Comparison of ENCODE assay signal across 8 mouse cellular contexts in the genomic region with DNA sequence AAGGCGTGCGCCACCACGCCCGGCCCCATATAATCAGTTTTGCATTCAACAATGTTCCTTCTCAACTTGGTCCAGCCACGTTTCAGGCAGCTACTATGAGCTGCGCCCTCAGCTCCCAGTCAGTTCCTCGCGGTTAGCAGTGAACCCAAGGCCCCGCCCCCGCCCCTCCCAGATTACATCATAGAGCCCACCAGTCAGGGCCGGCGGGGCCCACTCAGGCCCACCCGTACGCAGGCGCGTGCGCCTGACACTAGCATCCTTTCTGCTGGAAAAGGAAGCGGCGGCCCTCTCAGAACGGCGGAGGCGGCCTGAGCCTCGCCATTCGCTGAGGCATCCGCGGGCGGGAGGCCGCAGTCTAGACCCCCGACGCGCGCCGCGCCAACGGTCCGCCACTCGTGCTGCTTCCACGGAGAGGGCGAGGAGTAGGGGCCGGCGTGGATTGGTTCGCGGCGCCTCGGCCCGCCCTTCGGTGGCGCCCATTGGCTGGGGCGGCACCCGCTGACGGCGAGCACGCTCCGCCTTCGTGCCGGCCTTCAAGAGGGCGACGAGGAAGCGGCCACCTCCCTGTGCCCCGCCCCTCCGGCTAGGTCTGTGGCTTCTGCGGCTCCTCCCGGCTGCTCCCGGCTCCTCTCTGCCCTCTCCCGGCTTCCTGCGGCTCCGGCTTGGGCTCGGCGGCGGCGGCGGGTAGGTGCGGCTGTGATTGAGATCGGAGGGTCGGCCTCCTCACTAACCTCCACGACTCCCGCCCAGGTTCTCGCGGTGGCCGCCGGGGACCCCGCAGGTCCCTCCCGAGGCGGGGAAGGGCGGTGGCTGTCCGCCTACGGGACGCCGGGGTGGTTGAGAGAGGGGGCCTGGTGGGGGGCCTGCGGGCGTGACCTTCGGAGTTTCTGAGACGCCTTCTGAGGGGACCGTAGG. TPM values are rescaled to one million over a fixed set of nuclear protein-coding genes. Genes with fewer than 3 reads are reported as not detected.
DNase-seq lines count a peak whose midpoint lies in the region; ATAC-seq lines count a peak whose summit lies in the region.

Gene Map4, plus strand, starts transcription at position 204 of the 915 bp plus-strand sequence.

- peak; percentile 95 for DNase-seq in T-cell, adult 2 months (ENCODE audit: low spot score)
- peak; percentile 97 to 98 for DNase-seq in cerebellum, postnatal 36 days
- peak; percentile 97 for DNase-seq in gastrocnemius, adult 18-20 months (ENCODE audit: low spot score)
- DNase-seq in left cerebral cortex, adult 18-20 months (ENCODE audit: low spot score in 2 of 2), result peak; percentile 96 to 99
- DNase-seq in right cerebral cortex, adult 18-20 months, result peak; percentile 99
- DNase-seq in urinary bladder, postnatal 10 days (ENCODE audit: low spot score), result peak; percentile 86

- H3K4me3 ChIP-seq in hindbrain, embryonic 16.5 days (ENCODE audit: low read length), result peak within 1 kb of the TSS; percentile 69
- peak within 1 kb of the TSS; percentile 92 for H3K4me3 ChIP-seq in macrophage (ENCODE audit: inconsistent target)

- peak within 1 kb of the TSS; percentile 81 for H3K9ac ChIP-seq in hindbrain, embryonic 16.5 days (ENCODE audit: low read depth, low read length)

- H3K27me3 ChIP-seq in hindbrain, embryonic 16.5 days (replicated peaks; ENCODE audit: control insufficient read depth, insufficient read depth, low read length), result no peaks in the 10 kb centered on the region

- no peaks in the 10 kb centered on the region for H3K9me3 ChIP-seq in hindbrain, embryonic 16.5 days (ENCODE audit: control insufficient read depth, low read length)

- H3K4me2 ChIP-seq in hindbrain, embryonic 16.5 days (ENCODE audit: low read length), result peak within 1 kb of the TSS; percentile 86

- peaks cover 16% of the 10 kb centered on the region for H3K4me1 ChIP-seq in hindbrain, embryonic 16.5 days (ENCODE audit: control insufficient read depth, insufficient read depth, low read depth, low read length)

- no peaks in the 10 kb centered on the region for H3K36me3 ChIP-seq in hindbrain, embryonic 16.5 days (ENCODE audit: control insufficient read depth, insufficient read depth, low read length)
- no peaks in the 10 kb centered on the region for H3K36me3 ChIP-seq in macrophage (ENCODE audit: inconsistent target)

- H3K79me2 ChIP-seq in macrophage (ENCODE audit: inconsistent target), result peaks cover 47% of the 10 kb centered on the region

- H3K27ac ChIP-seq in hindbrain, embryonic 16.5 days (ENCODE audit: low read depth, low read length), result peak within 1 kb of the TSS; percentile 93
- H3K27ac ChIP-seq in macrophage, result peak within 1 kb of the TSS; percentile 69

- WGBS in hindbrain, embryonic 16.5 days, result under 1% methylated on average over 88 of the region's 94 CpGs
- under 1% methylated on average over 94 of the region's 94 CpGs for WGBS in macrophage (ENCODE audit: missing documents)

- peak; percentile 99 for ATAC-seq in hindbrain, embryonic 16.5 days

RNA-seq across cellular contexts. Expression of gene Map4, which starts in this region (rescaled TPM):
- 100 to 1,000 TPM; 514 to 562 TPM for total RNA-seq in gastrocnemius, adult 18-20 months (2021)
- 206 and 219 TPM in 2 replicates for polyA plus RNA-seq in hindbrain, embryonic 16.5 days (2015; fragmentation: Nextera tagmentation; extraction: Ambion mirVana)
- total RNA-seq in left cerebral cortex, adult 18-20 months (2021), result 100 to 1,000 TPM; 375 to 386 TPM
- 100 to 1,000 TPM; 148 to 574 (median 186) TPM for total RNA-seq in macrophage (2018; cell fraction: chromatin; rRNA removed)
- total RNA-seq in macrophage (2018; cell fraction: cytosol; rRNA removed), result 100 to 1,000 TPM in 10 of 26 experiments, 10 to 100 TPM in 16; 68.7 to 132 (median 94.2) TPM
- total RNA-seq in macrophage (2018; cell fraction: nucleus; rRNA removed), result 100 to 1,000 TPM in 24 of 26 experiments, 10 to 100 TPM in 2; 88.2 to 457 (median 140) TPM
- 55.4 to 76.9 TPM (median 66.0 TPM) in 3 replicates for polyA plus RNA-seq in macrophage (2018)

Comparison
In these comparisons a context has a peak if more than half of its experiments do, and no peak if none do; other contexts are left out.
1. Peak in every context shown above with its lines: DNase-seq, ATAC-seq, H3K4me3 ChIP-seq and H3K27ac ChIP-seq.